Mouse (Mus musculus) cerebellum, adult 2 months (tissue): Measurements from ENCODE around the gene Asic3. TPM values are rescaled to one million over a fixed set of nuclear protein-coding genes. Genes with fewer than 3 reads are reported as not detected.

Source experiments
- DNase-seq, 2 experiments: peaks; one replicate each; pipeline ENCODE4 v3.0.0; 2021
- H3K27ac ChIP-seq: fragments of 200-500 bp; 2 replicates; pipeline ENCODE4 v1.5.1; 2012; ENCODE audit warnings: low read length, control low read depth, inconsistent platforms; ENCODE audit not compliant: insufficient read depth
- H3K27me3 ChIP-seq: fragments of 200-500 bp; 2 replicates; pipeline ENCODE4 v1.6.1; 2012; ENCODE audit warnings: inconsistent platforms, mild to moderate bottlenecking, low read length, moderate library complexity; ENCODE audit not compliant: control insufficient read depth, insufficient read depth
- H3K4me1 ChIP-seq: fragments of 200-500 bp; 2 replicates; pipeline ENCODE4 v1.6.1; 2011; ENCODE audit warnings: low read length; ENCODE audit not compliant: control insufficient read depth, insufficient read depth
- H3K4me3 ChIP-seq: fragments of 200-500 bp; replicated peaks from 2 replicates; pipeline ENCODE3; 2011; ENCODE audit warnings: mild to moderate bottlenecking, low read depth, low read length, control low read depth; ENCODE audit not compliant: insufficient read depth
- CTCF ChIP-seq: fragments of 200-500 bp; IDR thresholded peaks from 2 replicates; pipeline ENCODE4 v1.5.1; 2011; ENCODE audit warnings: low read depth, mild to moderate bottlenecking, control low read depth, low read length, moderate library complexity, borderline replicate concordance; ENCODE audit not compliant: insufficient read depth
- POLR2A ChIP-seq: fragments of 200-500 bp; IDR thresholded peaks from 2 replicates; pipeline ENCODE4 v1.6.1; 2011; ENCODE audit warnings: low read length, control low read depth, borderline replicate concordance; ENCODE audit not compliant: insufficient read depth
- WGBS: fragments of 180-500 bp; shearing (Covaris S2); methylation state at CpG from one replicate; pipeline ENCODE4 v1.1.7; 2018; 5-methylcytosine and 5-hydroxymethylcytosine counted together
- polyA plus RNA-seq: library from polyadenylated mRNA; depleted of rRNA; stranded (reverse); fragments of >200 nt; gene quantifications from 2 replicates; pipeline ENCODE4 v1.2.3, GENCODE M21; 2012

Asic3 gene
- polyA plus RNA-seq, 1 experiment, result 0.74 TPM

GRCm38 (mm10) chr5:24400911-24401605, 12.1 kb upstream of the Asic3 start:
- TF ChIP-seq POLR2A (no peak), CTCF (no peak)
- no peak overlapping the region for H3K27ac ChIP-seq
- H3K27me3 ChIP-seq, result no peaks in the 10 kb centered on the region
- H3K4me1 ChIP-seq, result peaks cover 25% of the 10 kb centered on the region
- DNase-seq, result no peak
- no peak overlapping the region for H3K4me3 ChIP-seq
- 71% methylated on average over 5 of the region's 5 CpGs for WGBS

GRCm38 (mm10) chr5:24401969-24402368, 11.2 kb upstream of the Asic3 start:
- no peak for DNase-seq
- Histone ChIP-seq H3K27ac (no peak overlapping the region), H3K4me1 (peaks cover 25% of the 10 kb centered on the region), H3K27me3 (no peaks in the 10 kb centered on the region), H3K4me3 (no peak overlapping the region)
- TF ChIP-seq CTCF (no peak), POLR2A (no peak)
- 24% methylated on average over 9 of the region's 9 CpGs for WGBS

- TF ChIP-seq POLR2A, result no peak
- TF ChIP-seq CTCF, result no peak
- WGBS, result 62% methylated on average over 6 of the region's 6 CpGs
- H3K27ac ChIP-seq, result no peak overlapping the region
- H3K27me3 ChIP-seq, result no peaks in the 10 kb centered on the region
- H3K4me3 ChIP-seq, result no peak overlapping the region
- no peak for DNase-seq
- peaks cover 23% of the 10 kb centered on the region for H3K4me1 ChIP-seq
Observed at GRCm38 (mm10) chr5:24404594-24405360, 8.4 kb upstream of the Asic3 start.

- no peaks in the 10 kb centered on the region for H3K27me3 ChIP-seq
- no peak overlapping the region for H3K4me3 ChIP-seq
- peaks cover 17% of the 10 kb centered on the region for H3K4me1 ChIP-seq
- no peak overlapping the region for H3K27ac ChIP-seq
- DNase-seq, result no peak
- WGBS, result 75% methylated on average over 3 of the region's 3 CpGs
- TF ChIP-seq POLR2A, result no peak
- TF ChIP-seq CTCF, result no peak
Observed at GRCm38 (mm10) chr5:24405389-24405876, 7.8 kb upstream of the Asic3 start.

- WGBS, result 67% methylated on average over 13 of the region's 13 CpGs
- Histone ChIP-seq H3K27me3 (no peaks in the 10 kb centered on the region), H3K4me3 (no peak overlapping the region), H3K4me1 (peaks cover 5% of the 10 kb centered on the region; the same call in 1 of the 2 replicates), H3K27ac (no peak overlapping the region)
- DNase-seq, result no peak
- TF ChIP-seq POLR2A (no peak), CTCF (no peak)
Observed at GRCm38 (mm10) chr5:24408651-24409050, 4.5 kb upstream of the Asic3 start.

GRCm38 (mm10) chr5:24409466-24409865, 3.7 kb upstream of the Asic3 start:
- Histone ChIP-seq H3K27ac (no peak overlapping the region), H3K4me1 (peaks cover 3% of the 10 kb centered on the region; the same call in 1 of the 2 replicates), H3K4me3 (no peak overlapping the region), H3K27me3 (no peaks in the 10 kb centered on the region)
- WGBS, result 81% methylated on average over 2 of the region's 2 CpGs
- TF ChIP-seq CTCF (no peak), POLR2A (no peak)
- DNase-seq, result no peak

GRCm38 (mm10) chr5:24412063-24412462, 1.1 kb upstream of the Asic3 start:
- DNase-seq, result no peak
- Histone ChIP-seq H3K4me1 (peaks cover 13% of the 10 kb centered on the region), H3K27ac (no peak overlapping the region), H3K27me3 (no peaks in the 10 kb centered on the region), H3K4me3 (no peak overlapping the region)
- WGBS, result 93% methylated on average over 2 of the region's 2 CpGs
- no peak for TF ChIP-seq CTCF
- no peak for TF ChIP-seq POLR2A

GRCm38 (mm10) chr5:24413938-24414337, 746 bp downstream of the Asic3 start:
- WGBS, result 44% methylated on average over 13 of the region's 13 CpGs
- H3K27me3 ChIP-seq, result no peaks in the 10 kb centered on the region
- H3K27ac ChIP-seq, result no peak overlapping the region
- DNase-seq, result no peak
- TF ChIP-seq CTCF (no peak), POLR2A (no peak)
- H3K4me1 ChIP-seq, result peaks cover 13% of the 10 kb centered on the region
- H3K4me3 ChIP-seq, result no peak overlapping the region
